Mouse (Mus musculus) adrenal gland, adult 10 weeks (tissue): Measurements from ENCODE around the gene Zfp951. TPM values are rescaled to one million over a fixed set of nuclear protein-coding genes. Genes with fewer than 3 reads are reported as not detected.

Experiments
- polyA plus RNA-seq: library from polyadenylated mRNA; stranded (reverse); fragments of 350-450 nt; fragmentation: Illumina TruSeq; extraction: RNeasy Lipid Tissue Mini Kit (QIAGEN cat#74804); gene quantifications from one replicate; pipeline ENCODE4 v1.2.3, GENCODE M21; 2014; ENCODE audit warnings: low read depth, low replicate concordance

Zfp951 gene
- polyA plus RNA-seq: 13.9 TPM

DNA sequence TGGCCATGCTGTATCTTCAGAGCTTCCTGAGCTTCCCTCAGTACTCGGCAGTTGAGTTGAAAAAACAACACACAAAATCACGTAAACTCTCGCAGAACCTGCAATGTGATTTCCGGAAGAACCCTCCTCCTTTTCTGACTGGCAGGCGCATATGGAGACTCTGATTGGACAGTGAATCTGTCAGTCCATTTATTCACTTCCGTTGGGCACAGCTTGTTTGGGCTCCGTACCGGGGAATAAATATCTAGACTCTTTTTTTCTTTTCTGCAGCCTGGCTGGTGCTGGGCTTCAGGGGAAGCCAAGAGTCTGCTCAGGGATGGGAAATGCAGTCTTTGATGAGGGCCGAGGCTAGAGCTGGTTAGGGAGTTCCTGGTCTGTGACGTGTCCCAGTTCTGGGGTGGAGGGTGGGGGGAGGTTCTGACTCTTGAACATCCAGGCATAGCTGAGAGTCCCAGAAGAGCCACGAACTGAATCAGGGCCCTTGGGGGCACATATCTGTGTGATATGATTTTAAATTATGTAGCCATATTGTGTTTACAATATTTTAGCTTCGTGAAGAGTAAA is at the start of gene Zfp951:
TSS of gene Zfp951 (minus strand) at position 109 of the 564 bp plus-strand sequence.

Other genes starting within 250 kb of the Zfp951 start
- gene Abcg3, start 122.6 kb upstream of the Zfp951 start, polyA plus RNA-seq: 2.7 TPM